Mouse (Mus musculus): ENCODE measurements at regions not wholly inside any gene's neighbourhood (a gene's known extent, or its start where the extent isn't known, plus 50 kb on each side); places are given as distances from the start of the nearest gene placed in this dataset.
A peak's percentile ranks its signal among the peaks of the same experiment; 100 is the strongest.

GRCm38 (mm10) chr9:122595120-122595943 lies 151.8 kb upstream of the Topaz1 start:
- Histone ChIP-seq H3K4me3 (ENCODE audit: low read depth, low read length) (peak overlapping the region; percentile 32), H3K27ac (ENCODE audit: low read depth, low read length) (no peak overlapping the region), H3K36me3 (ENCODE audit: control insufficient read depth, insufficient read depth, low read length) (no peaks in the 10 kb centered on the region)

GRCm38 (mm10) chr9:122603106-122603505 lies 144.0 kb upstream of the Topaz1 start:
- H3K4me1 ChIP-seq (ENCODE audit: control insufficient read depth, insufficient read depth, low read length), result no peaks in the 10 kb centered on the region
- H3K4me2 ChIP-seq, result no peak overlapping the region
- H3K36me3 ChIP-seq (ENCODE audit: control insufficient read depth, insufficient read depth, low read length), result no peaks in the 10 kb centered on the region
- H3K27me3 ChIP-seq (ENCODE audit: control insufficient read depth, insufficient read depth, low read length), result no peaks in the 10 kb centered on the region
- WGBS, result 86% methylated on average over 2 of the region's 2 CpGs
- H3K27ac ChIP-seq (ENCODE audit: low read depth, low read length), result no peak overlapping the region
- no peak overlapping the region for H3K4me3 ChIP-seq (ENCODE audit: low read depth, low read length)
- DNase-seq (ENCODE audit: low spot score, missing footprints), result no peak
- no peak for ATAC-seq (ENCODE audit: low FRiP score)
- no peak overlapping the region for H3K9ac ChIP-seq (ENCODE audit: low read length)
- no peaks in the 10 kb centered on the region for H3K9me3 ChIP-seq (ENCODE audit: control insufficient read depth, low read length)

More at GRCm38 (mm10) chr9:122595120-122595943, 151.8 kb upstream of the Topaz1 start:
- WGBS, result 1% methylated on average over 31 of the region's 31 CpGs
- Histone ChIP-seq H3K27me3 (ENCODE audit: control insufficient read depth, insufficient read depth, low read length) (peaks cover 15% of the 10 kb centered on the region; the same call in 1 of the 2 replicates), H3K9me3 (ENCODE audit: control insufficient read depth, low read length) (no peaks in the 10 kb centered on the region), H3K9ac (ENCODE audit: low read length) (peak overlapping the region; percentile 53), H3K4me1 (ENCODE audit: control insufficient read depth, insufficient read depth, low read length) (no peaks in the 10 kb centered on the region), H3K4me2 (peak overlapping the region; percentile 55)
- ATAC-seq (ENCODE audit: low FRiP score) (peak; percentile 80), DNase-seq (ENCODE audit: low spot score, missing footprints) (peak; percentile 92)

GRCm38 (mm10) chr9:122609616-122610015 lies 137.5 kb upstream of the Topaz1 start:
- Histone ChIP-seq H3K9ac (ENCODE audit: low read length) (no peak overlapping the region), H3K4me3 (ENCODE audit: low read depth, low read length) (no peak overlapping the region), H3K4me2 (no peak overlapping the region), H3K9me3 (ENCODE audit: control insufficient read depth, low read length) (no peaks in the 10 kb centered on the region), H3K27ac (ENCODE audit: low read depth, low read length) (no peak overlapping the region), H3K4me1 (ENCODE audit: control insufficient read depth, insufficient read depth, low read length) (no peaks in the 10 kb centered on the region), H3K27me3 (ENCODE audit: control insufficient read depth, insufficient read depth, low read length) (no peaks in the 10 kb centered on the region), H3K36me3 (ENCODE audit: control insufficient read depth, insufficient read depth, low read length) (no peaks in the 10 kb centered on the region)
- DNase-seq (ENCODE audit: low spot score, missing footprints) (peak; percentile 69), ATAC-seq (ENCODE audit: low FRiP score) (no peak)
- WGBS, result 92% methylated on average over 5 of the region's 5 CpGs

DNA sequence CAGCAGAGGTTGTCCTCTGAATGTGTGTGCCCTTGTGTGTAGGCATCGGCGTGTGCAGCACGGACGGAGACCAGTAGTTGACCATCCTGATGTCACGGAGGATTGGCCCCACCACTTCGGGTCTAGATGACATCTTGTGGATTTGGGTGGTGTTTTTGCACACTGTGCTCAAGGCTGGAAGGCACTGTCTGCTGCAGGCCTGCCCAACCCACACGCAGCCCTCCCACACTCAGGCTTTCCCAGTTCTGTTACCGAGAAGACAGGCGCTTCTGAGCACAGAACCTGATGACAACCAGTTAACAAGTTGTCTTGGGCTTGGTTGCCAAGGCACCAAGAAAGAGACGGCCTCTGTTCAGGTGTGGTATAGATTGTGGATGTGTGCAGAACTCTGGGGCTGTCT lies 136.2 kb upstream of the Topaz1 start:
- 93% methylated on average over 10 of the region's 10 CpGs for WGBS
- no peak overlapping the region for H3K27ac ChIP-seq (ENCODE audit: low read depth, low read length)
- H3K4me2 ChIP-seq, result no peak overlapping the region
- no peaks in the 10 kb centered on the region for H3K36me3 ChIP-seq (ENCODE audit: control insufficient read depth, insufficient read depth, low read length)
- no peaks in the 10 kb centered on the region for H3K9me3 ChIP-seq (ENCODE audit: control insufficient read depth, low read length)
- H3K4me1 ChIP-seq (ENCODE audit: control insufficient read depth, insufficient read depth, low read length), result no peaks in the 10 kb centered on the region
- DNase-seq (ENCODE audit: low spot score, missing footprints), result peak; percentile 31
- no peak overlapping the region for H3K9ac ChIP-seq (ENCODE audit: low read length)
- ATAC-seq (ENCODE audit: low FRiP score), result no peak
- no peak overlapping the region for H3K4me3 ChIP-seq (ENCODE audit: low read depth, low read length)
- no peaks in the 10 kb centered on the region for H3K27me3 ChIP-seq (ENCODE audit: control insufficient read depth, insufficient read depth, low read length)

GRCm38 (mm10) chr9:122614579-122615252 lies 132.4 kb upstream of the Topaz1 start:
- no peaks in the 10 kb centered on the region for H3K27me3 ChIP-seq (ENCODE audit: control insufficient read depth, insufficient read depth, low read length)
- no peak overlapping the region for H3K27ac ChIP-seq (ENCODE audit: low read depth, low read length)
- H3K9me3 ChIP-seq (ENCODE audit: control insufficient read depth, low read length), result no peaks in the 10 kb centered on the region
- H3K36me3 ChIP-seq (ENCODE audit: control insufficient read depth, insufficient read depth, low read length), result no peaks in the 10 kb centered on the region
- H3K4me3 ChIP-seq (ENCODE audit: low read depth, low read length), result no peak overlapping the region
- DNase-seq (ENCODE audit: low spot score, missing footprints) (peak; percentile 81), ATAC-seq (ENCODE audit: low FRiP score) (no peak)
- H3K4me1 ChIP-seq (ENCODE audit: control insufficient read depth, insufficient read depth, low read length), result no peaks in the 10 kb centered on the region
- no peak overlapping the region for H3K4me2 ChIP-seq
- whole genome bisulfite sequencing, result 17% methylated on average over 5 of the region's 5 CpGs
- H3K9ac ChIP-seq (ENCODE audit: low read length), result no peak overlapping the region

DNA sequence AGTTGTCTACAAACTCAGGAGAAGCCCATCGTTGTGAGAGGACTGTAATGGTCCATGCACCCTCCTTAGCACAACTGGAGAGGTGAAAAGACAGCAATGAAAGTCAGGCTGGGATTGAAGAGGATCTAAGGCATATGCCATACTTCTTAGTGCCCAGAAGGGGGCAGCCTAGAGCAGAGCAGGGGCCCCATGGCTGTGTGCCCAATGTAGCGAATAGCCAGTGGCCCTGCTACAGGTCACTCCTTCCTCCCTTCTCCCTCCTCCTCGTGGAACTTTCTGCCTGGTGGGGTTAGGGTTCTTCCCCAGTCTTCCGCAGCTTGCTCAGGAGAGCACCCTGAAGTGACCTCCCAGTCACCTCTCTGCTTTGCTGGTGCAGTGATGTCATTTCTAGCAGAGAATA lies 131.8 kb upstream of the Topaz1 start:
- peak; percentile 94 for DNase-seq (ENCODE audit: low spot score, missing footprints)
- no peaks in the 10 kb centered on the region for H3K36me3 ChIP-seq (ENCODE audit: control insufficient read depth, insufficient read depth, low read length)
- no peaks in the 10 kb centered on the region for H3K9me3 ChIP-seq (ENCODE audit: control insufficient read depth, low read length)
- peak; percentile 62; the same call in 1 of the 2 replicates for ATAC-seq (ENCODE audit: low FRiP score)
- H3K27ac ChIP-seq (ENCODE audit: low read depth, low read length), result no peak overlapping the region
- H3K4me3 ChIP-seq (ENCODE audit: low read depth, low read length), result no peak overlapping the region
- no peak overlapping the region for H3K4me2 ChIP-seq
- H3K4me1 ChIP-seq (ENCODE audit: control insufficient read depth, insufficient read depth, low read length), result no peaks in the 10 kb centered on the region
- no peaks in the 10 kb centered on the region for H3K27me3 ChIP-seq (ENCODE audit: control insufficient read depth, insufficient read depth, low read length)
- WGBS, result 10% methylated on average over 4 of the region's 4 CpGs
- no peak overlapping the region for H3K9ac ChIP-seq (ENCODE audit: low read length)

DNA sequence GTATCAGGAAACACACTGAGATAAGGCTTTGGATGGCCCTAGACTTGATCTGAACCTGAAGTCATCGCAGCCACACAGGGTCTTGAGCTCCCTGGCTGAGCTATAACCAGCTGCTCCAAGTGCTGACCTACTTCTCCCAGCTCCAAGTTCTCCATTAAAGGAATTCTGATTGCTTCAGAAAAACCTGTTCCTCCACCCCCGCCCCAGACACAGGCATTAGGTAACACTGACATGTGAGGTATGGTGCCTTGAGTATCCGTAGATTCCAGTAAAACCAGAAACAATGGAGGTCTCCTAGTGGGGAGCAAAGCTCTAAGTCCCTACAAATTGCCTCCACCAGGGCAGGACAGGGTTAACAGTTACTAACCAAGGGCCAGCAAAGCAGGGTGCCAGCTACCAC lies 129.4 kb upstream of the Topaz1 start:
- no peak overlapping the region for H3K4me2 ChIP-seq
- no peak overlapping the region for H3K9ac ChIP-seq (ENCODE audit: low read length)
- H3K27me3 ChIP-seq (ENCODE audit: control insufficient read depth, insufficient read depth, low read length), result no peaks in the 10 kb centered on the region
- H3K4me3 ChIP-seq (ENCODE audit: low read depth, low read length), result no peak overlapping the region
- no peak overlapping the region for H3K27ac ChIP-seq (ENCODE audit: low read depth, low read length)
- DNase-seq (ENCODE audit: low spot score, missing footprints) (peak; percentile 10), ATAC-seq (ENCODE audit: low FRiP score) (no peak)
- H3K36me3 ChIP-seq (ENCODE audit: control insufficient read depth, insufficient read depth, low read length), result no peaks in the 10 kb centered on the region
- H3K9me3 ChIP-seq (ENCODE audit: control insufficient read depth, low read length), result no peaks in the 10 kb centered on the region
- no peaks in the 10 kb centered on the region for H3K4me1 ChIP-seq (ENCODE audit: control insufficient read depth, insufficient read depth, low read length)
- WGBS, result 39% methylated on average over 3 of the region's 3 CpGs

DNA sequence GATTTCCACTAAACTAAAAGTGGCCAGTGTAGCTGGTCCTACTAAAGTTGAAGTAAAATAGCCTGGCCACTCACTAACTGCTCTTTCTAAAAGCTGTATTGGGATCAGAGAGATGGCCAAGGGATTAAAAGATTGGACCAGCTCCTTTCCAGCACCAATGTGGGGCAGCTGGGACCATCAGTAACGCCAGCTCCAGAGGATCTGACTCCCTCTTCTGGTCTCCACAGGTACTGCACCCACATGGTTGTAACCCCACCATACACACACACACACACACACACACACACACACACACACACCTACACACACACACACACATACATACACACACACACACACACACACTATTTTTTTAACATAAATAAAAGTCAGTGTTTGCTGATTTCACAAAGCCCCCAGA lies 122.1 kb upstream of the Topaz1 start:
- Histone ChIP-seq H3K9me3 (ENCODE audit: control insufficient read depth, low read length) (no peaks in the 10 kb centered on the region), H3K27ac (ENCODE audit: low read depth, low read length) (no peak overlapping the region), H3K4me2 (no peak overlapping the region), H3K27me3 (ENCODE audit: control insufficient read depth, insufficient read depth, low read length) (no peaks in the 10 kb centered on the region), H3K36me3 (ENCODE audit: control insufficient read depth, insufficient read depth, low read length) (no peaks in the 10 kb centered on the region), H3K4me1 (ENCODE audit: control insufficient read depth, insufficient read depth, low read length) (peaks cover 4% of the 10 kb centered on the region), H3K4me3 (ENCODE audit: low read depth, low read length) (no peak overlapping the region), H3K9ac (ENCODE audit: low read length) (no peak overlapping the region)
- ATAC-seq (ENCODE audit: low FRiP score) (no peak), DNase-seq (ENCODE audit: low spot score, missing footprints) (peak; percentile 62)
- WGBS, result 80% methylated on average over 1 of the region's 1 CpGs

DNA sequence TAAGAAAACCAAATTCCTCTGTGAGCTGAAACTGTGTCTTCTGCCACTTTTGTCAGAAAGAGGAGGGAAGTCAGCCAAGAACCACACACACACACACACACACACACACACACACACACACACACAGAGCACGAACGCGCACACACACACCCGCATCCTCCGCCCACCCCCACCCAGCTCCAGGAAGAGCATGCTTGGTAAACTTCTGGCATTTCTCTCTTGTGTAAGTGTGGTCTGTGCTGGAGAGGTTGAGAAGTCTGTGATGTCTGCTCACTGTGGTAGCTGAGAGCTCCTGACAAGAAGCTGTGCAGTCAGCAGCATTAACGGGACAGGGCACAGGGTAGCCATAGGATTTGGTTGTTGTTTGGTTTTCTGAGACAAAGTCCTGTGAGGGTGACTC lies 120.8 kb upstream of the Topaz1 start:
- Histone ChIP-seq H3K9me3 (ENCODE audit: control insufficient read depth, low read length) (no peaks in the 10 kb centered on the region), H3K27ac (ENCODE audit: low read depth, low read length) (no peak overlapping the region), H3K36me3 (ENCODE audit: control insufficient read depth, insufficient read depth, low read length) (no peaks in the 10 kb centered on the region), H3K4me2 (no peak overlapping the region), H3K4me1 (ENCODE audit: control insufficient read depth, insufficient read depth, low read length) (peaks cover 4% of the 10 kb centered on the region), H3K27me3 (ENCODE audit: control insufficient read depth, insufficient read depth, low read length) (no peaks in the 10 kb centered on the region), H3K9ac (ENCODE audit: low read length) (no peak overlapping the region), H3K4me3 (ENCODE audit: low read depth, low read length) (no peak overlapping the region)
- DNase-seq (ENCODE audit: low spot score, missing footprints), result peak; percentile 33
- no peak for ATAC-seq (ENCODE audit: low FRiP score)
- 90% methylated on average over 6 of the region's 6 CpGs for WGBS
